Mouse (Mus musculus) bone marrow, adult 2 months (tissue): Measurements from ENCODE around the gene Jak1. TPM values are rescaled to one million over a fixed set of nuclear protein-coding genes. Genes with fewer than 3 reads are reported as not detected.

Experiments
- H3K27ac ChIP-seq: fragments of 200-500 bp; 2 replicates; pipeline ENCODE4 v1.5.1; 2012; ENCODE audit warnings: low read depth, mild to moderate bottlenecking, control low read depth, inconsistent platforms, low read length; ENCODE audit not compliant: control insufficient read depth, poor library complexity, insufficient read depth
- H3K4me1 ChIP-seq: fragments of 200-500 bp; 2 replicates; pipeline ENCODE4 v1.6.1; 2011; ENCODE audit warnings: low read length; ENCODE audit not compliant: control insufficient read depth, insufficient read depth
- H3K4me3 ChIP-seq: fragments of 200-500 bp; replicated peaks from 2 replicates; pipeline ENCODE3; 2011; ENCODE audit warnings: mild to moderate bottlenecking, low read depth, low read length, control low read depth; ENCODE audit not compliant: control insufficient read depth
- CTCF ChIP-seq: fragments of 200-500 bp; IDR thresholded peaks from 2 replicates; pipeline ENCODE4 v1.5.1; 2011; ENCODE audit warnings: low read length, control low read depth; ENCODE audit not compliant: control insufficient read depth, insufficient read depth
- POLR2A ChIP-seq: fragments of 200-500 bp; IDR thresholded peaks from 2 replicates; pipeline ENCODE4 v1.6.1; 2011; ENCODE audit warnings: low read depth, mild to moderate bottlenecking, control low read depth, low read length, borderline replicate concordance; ENCODE audit not compliant: control insufficient read depth
- WGBS: fragments of 180-500 bp; shearing (Covaris S2); methylation state at CpG from one replicate; pipeline ENCODE4 v1.1.7; 2018; 5-methylcytosine and 5-hydroxymethylcytosine counted together
- polyA plus RNA-seq: library from polyadenylated mRNA; stranded (reverse); fragments of >200 nt; gene quantifications from 2 replicates; pipeline ENCODE4 v1.2.4, GENCODE M21; 2011; ENCODE audit warnings: low replicate concordance; ENCODE audit not compliant: missing spikeins, insufficient read depth, insufficient read length

Jak1 gene
- polyA plus RNA-seq, 1 experiment: 44.7 TPM

DNA sequence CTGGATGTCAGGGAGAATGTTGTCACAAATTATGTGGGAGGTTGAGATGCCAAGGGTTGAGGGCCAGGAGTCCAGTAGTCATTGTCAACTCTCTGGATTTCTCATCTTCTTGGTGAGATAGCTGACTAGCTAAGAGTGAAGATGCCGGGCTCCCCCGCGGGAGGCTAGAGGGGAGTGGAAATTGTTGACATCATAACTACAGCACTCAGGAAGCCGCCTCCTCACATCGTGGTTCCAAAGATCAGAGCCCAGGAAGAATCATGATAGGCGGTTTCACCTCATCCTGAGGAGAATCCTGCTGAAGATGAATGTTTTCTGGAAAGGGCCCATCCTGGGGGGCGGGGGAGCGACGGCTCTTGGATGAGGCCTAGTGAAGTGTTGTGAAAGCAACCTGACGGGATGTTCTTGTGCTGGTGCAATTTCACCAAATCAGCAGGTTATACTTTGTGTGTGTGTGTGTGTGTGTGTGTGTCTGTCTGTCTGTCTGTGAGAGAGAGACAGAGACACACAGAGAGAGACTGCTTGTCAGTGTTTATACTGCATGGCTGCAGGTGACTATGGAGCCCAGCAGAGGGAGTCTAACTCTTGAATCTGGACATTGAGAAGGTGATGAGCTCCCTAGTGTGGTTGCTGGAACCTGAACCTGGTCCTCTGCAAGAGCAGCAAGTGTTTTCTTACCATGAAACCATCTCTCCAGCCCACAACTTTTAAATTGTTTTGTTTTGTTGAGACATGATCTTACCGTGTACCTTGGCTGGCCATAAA is 118.0 kb downstream of the Jak1 start:
- Histone ChIP-seq H3K4me3 (no peak overlapping the region), H3K4me1 (no peaks in the 10 kb centered on the region; the same call in 1 of the 2 replicates), H3K27ac (no peak overlapping the region)
- 77% methylated on average over 11 of the region's 11 CpGs for WGBS
- TF ChIP-seq POLR2A (no peak), CTCF (no peak)

DNA sequence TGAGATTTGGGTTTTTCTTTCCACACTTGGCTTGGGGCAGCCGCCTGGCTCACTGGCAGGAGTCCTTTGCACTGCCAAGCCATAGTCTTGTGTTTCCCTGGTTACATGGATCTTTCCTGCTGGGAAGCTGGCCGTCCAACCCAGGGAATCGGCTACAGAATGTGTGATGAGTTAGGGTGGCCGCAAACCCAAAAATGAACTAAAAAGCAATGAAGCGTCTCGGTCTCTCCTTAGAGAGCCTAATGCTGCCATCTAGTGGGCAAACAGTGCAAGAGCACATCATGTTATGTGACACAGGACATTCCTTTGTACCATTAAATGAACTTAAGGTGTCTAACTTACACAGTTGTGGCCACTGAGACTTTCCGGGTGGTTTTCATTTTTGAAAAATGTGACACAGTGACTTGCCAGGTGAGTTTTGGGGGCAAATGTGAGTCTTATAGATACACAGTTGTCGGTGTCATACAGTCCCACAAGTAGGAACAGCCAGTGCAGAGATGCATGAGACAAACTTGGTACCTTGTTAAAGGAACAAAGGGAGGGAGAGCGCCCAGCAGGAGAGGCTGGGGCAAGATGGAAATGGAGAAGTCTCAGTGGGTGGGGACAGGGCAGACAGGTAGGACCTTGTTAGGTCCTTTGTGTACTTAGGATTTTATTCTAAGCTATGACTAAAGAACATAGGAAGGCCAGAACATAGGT is 118.9 kb downstream of the Jak1 start:
- no peak overlapping the region for H3K4me3 ChIP-seq
- H3K27ac ChIP-seq: no peak overlapping the region
- 31% methylated on average over 9 of the region's 9 CpGs for WGBS
- TF ChIP-seq CTCF (peak; percentile 51), POLR2A (no peak)
- no peaks in the 10 kb centered on the region; the same call in 1 of the 2 replicates for H3K4me1 ChIP-seq

DNA sequence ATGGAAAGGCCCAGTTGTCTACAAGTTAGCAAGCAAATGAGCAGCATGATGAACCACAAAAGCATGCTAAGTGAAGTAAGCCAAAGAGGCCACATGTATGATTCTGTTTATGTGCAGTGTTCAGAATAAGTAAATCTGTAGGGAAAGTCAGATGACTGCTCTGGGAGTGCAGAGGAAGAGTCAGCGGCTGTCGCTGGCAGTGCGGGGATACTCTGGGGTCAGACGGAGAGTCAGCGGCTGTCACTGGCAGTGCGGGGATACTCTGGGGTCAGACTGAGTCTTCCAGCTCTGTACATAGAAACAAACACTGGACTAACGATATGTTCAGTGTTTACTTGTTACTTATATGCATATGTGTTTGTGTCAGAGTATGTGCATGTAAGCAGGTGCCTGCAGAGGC is 120.3 kb downstream of the Jak1 start:
- Histone ChIP-seq H3K4me1 (no peaks in the 10 kb centered on the region; the same call in 1 of the 2 replicates), H3K4me3 (no peak overlapping the region), H3K27ac (no peak overlapping the region)
- WGBS: 91% methylated on average over 7 of the region's 7 CpGs
- TF ChIP-seq POLR2A: no peak
- no peak for TF ChIP-seq CTCF

DNA sequence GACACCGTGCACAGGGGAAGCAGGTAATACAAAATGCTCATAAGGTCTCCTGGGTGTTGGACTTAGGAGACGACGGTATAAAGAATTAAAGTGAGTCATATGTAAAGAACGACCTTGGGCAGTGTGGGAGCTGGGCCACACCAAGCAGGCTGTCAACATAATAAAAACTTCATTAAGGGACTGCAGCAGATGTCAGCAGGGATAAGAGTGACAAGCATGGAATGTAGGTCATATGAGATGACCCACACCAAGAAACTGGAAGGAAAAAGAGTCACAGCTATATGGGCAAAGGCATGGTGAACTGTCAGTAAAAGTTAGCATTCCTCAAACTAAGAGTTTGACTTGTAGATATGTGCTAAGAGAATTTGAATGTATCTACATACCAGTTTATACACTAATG is 120.7 kb downstream of the Jak1 start:
- no peaks in the 10 kb centered on the region; the same call in 1 of the 2 replicates for H3K4me1 ChIP-seq
- 82% methylated on average over 4 of the region's 4 CpGs for WGBS
- no peak overlapping the region for H3K4me3 ChIP-seq
- TF ChIP-seq CTCF: no peak
- no peak for TF ChIP-seq POLR2A
- no peak overlapping the region for H3K27ac ChIP-seq

DNA sequence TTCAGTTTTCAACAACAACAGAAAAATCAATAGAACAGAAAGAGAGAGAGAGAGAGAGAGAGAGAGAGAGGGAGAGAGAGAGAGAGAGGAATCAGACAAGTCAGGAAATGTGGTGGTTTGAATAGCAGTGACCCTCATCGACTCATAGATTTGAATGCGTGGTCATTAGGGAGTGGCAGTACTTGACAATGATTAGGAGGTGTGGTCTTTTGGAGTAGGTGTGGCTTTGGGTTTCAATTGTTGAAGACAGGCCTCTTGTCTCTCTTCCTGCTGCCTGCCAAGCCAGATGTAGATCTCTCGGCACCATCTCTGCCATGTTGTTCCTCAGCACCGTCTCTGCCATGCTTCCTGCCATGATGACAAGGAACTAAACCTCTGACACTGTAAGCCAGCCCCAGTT is 121.2 kb downstream of the Jak1 start:
- WGBS: 55% methylated on average over 4 of the region's 4 CpGs
- no peaks in the 10 kb centered on the region; the same call in 1 of the 2 replicates for H3K4me1 ChIP-seq
- TF ChIP-seq POLR2A (no peak), CTCF (no peak)
- no peak overlapping the region for H3K4me3 ChIP-seq
- no peak overlapping the region for H3K27ac ChIP-seq

DNA sequence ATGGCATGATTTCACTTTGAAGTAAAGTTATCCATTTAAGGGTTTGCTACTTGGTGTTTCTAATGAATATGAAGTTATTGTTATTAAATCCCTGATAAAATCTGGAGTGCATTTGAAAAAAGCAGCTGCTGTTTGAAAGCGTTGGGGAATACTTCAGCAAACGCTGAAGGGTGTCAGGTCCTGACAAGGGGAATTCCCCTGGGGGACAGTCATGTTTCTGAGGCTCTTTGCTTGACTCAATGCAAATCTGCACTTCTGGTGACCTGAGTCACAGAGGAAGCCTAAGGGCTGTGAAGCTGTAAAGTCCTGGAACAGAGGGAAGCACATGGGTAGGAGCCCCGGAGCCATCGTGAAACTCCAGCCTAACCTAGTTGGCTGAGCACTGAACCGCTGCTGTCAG is 123.3 kb downstream of the Jak1 start:
- no peaks in the 10 kb centered on the region; the same call in 1 of the 2 replicates for H3K4me1 ChIP-seq
- no peak overlapping the region for H3K4me3 ChIP-seq
- TF ChIP-seq POLR2A (no peak), CTCF (no peak)
- H3K27ac ChIP-seq: no peak overlapping the region
- 70% methylated on average over 5 of the region's 5 CpGs for whole genome bisulfite sequencing

DNA sequence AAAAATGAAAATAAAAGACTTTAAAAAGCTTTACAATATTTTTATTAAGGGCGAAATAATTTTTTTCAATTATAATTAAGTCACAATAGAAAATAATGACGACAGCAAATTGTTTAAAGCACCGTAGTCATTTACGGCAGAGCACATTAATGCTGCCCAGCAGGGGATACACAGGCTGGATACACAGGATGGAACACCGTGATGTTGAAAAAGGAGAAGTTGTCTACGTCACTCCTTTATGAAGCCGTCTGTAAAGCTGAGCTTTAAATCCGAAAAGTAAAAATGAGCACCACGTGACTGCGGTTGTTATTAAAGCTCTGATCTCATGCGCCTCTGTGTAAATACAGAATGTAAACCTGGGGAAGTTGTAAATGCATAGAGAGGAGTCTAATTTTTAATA is 127.1 kb downstream of the Jak1 start:
- H3K4me1 ChIP-seq: no peaks in the 10 kb centered on the region
- no peak overlapping the region for H3K4me3 ChIP-seq
- no peak for TF ChIP-seq CTCF
- no peak for TF ChIP-seq POLR2A
- 44% methylated on average over 11 of the region's 11 CpGs for WGBS
- H3K27ac ChIP-seq: no peak overlapping the region

DNA sequence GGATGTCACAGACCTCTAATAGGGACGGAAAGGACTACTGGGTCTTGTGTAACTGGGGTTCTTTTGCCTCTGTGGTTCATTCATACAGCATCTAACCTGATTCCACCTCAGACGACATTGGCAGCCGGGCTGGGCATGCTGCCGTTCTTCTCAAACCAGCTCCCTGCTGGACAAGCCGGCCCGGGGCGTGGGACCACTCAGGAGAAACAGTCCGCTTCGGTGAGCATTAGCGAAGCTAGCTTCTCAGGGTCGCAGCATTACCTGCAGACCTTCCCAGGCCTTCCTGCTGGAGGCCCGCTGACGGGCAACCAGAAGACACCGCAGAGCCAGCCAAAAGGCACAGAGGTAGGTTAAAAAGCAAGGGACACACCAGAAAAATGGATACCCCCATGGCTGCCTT is 129.2 kb downstream of the Jak1 start:
- TF ChIP-seq CTCF (no peak), POLR2A (no peak)
- WGBS: 90% methylated on average over 14 of the region's 14 CpGs
- Histone ChIP-seq H3K27ac (no peak overlapping the region), H3K4me3 (no peak overlapping the region), H3K4me1 (no peaks in the 10 kb centered on the region)
